ENCODE assay signal across 14 mouse cellular contexts in genomic region chr2:161362325-161362724, GRCm38 (mm10).
A peak's percentile ranks its signal among the peaks of the same experiment; 100 is the strongest.
DNase-seq lines count a peak whose midpoint lies in the region; ATAC-seq and TF ChIP-seq lines count a peak whose summit lies in the region.
"Had no signal": no experiment of that assay in that cellular context is flagged by ENCODE, and none has a peak within 500 bp of the region (broad histone marks: within the 10 kb centered on the region; RNA-seq: fewer than 3 reads in every experiment).

No protein-coding gene starts in this region.

- TF ChIP-seq CTCF in layer of hippocampus, adult 2 months (conservative IDR thresholded peaks at IDR 0.05), result no peak

- WGBS in embryonic facial prominence, embryonic 14.5 days, result 70% methylated on average over 3 of the region's 3 CpGs
- 83% methylated on average over 3 of the region's 3 CpGs for WGBS in embryonic facial prominence, embryonic 10.5 days

- H3K4me3 ChIP-seq in embryonic facial prominence, embryonic 14.5 days (ENCODE audit: low read depth, low read length), result no peak overlapping the region
- no peak overlapping the region for H3K4me3 ChIP-seq in embryonic facial prominence, embryonic 10.5 days
- no peak overlapping the region for H3K4me3 ChIP-seq in layer of hippocampus, adult 2 months
- H3K4me3 ChIP-seq: heart, embryonic 12.5 days; hindbrain, embryonic 13.5 days; midbrain, embryonic 15.5 days; neural tube, embryonic 13.5 days had no signal

- H3K9me3 ChIP-seq in embryonic facial prominence, embryonic 14.5 days (ENCODE audit: control insufficient read depth, low read length), result no peaks in the 10 kb centered on the region
- H3K9me3 ChIP-seq in embryonic facial prominence, embryonic 10.5 days, result no peaks in the 10 kb centered on the region
- H3K9me3 ChIP-seq: heart, embryonic 12.5 days; hindbrain, embryonic 13.5 days; midbrain, embryonic 15.5 days; neural tube, embryonic 13.5 days had no signal

- H3K27me3 ChIP-seq in embryonic facial prominence, embryonic 14.5 days (replicated peaks; ENCODE audit: control insufficient read depth, insufficient read depth, low read length), result no peaks in the 10 kb centered on the region
- no peaks in the 10 kb centered on the region for H3K27me3 ChIP-seq in embryonic facial prominence, embryonic 10.5 days (replicated peaks; ENCODE audit: low read depth, poor library complexity, severe bottlenecking)
- H3K27me3 ChIP-seq: heart, embryonic 12.5 days; hindbrain, embryonic 13.5 days; midbrain, embryonic 15.5 days; neural tube, embryonic 13.5 days had no signal

- H3K4me1 ChIP-seq in embryonic facial prominence, embryonic 14.5 days (ENCODE audit: control insufficient read depth, insufficient read depth, low read length), result no peaks in the 10 kb centered on the region
- H3K4me1 ChIP-seq in embryonic facial prominence, embryonic 10.5 days, result no peaks in the 10 kb centered on the region
- H3K4me1 ChIP-seq: heart, embryonic 12.5 days; hindbrain, embryonic 13.5 days; midbrain, embryonic 15.5 days; neural tube, embryonic 13.5 days had no signal

- H3K9ac ChIP-seq in embryonic facial prominence, embryonic 14.5 days (ENCODE audit: low read depth, low read length), result no peak overlapping the region
- H3K9ac ChIP-seq: heart, embryonic 12.5 days; hindbrain, embryonic 13.5 days; midbrain, embryonic 15.5 days; neural tube, embryonic 13.5 days had no signal

- ATAC-seq in embryonic facial prominence, embryonic 14.5 days (ENCODE audit: low read depth), result 0 out of 2 replicates have a peak, but pooled peaks have one; percentile 12
- ATAC-seq: midbrain, embryonic 15.5 days had no signal

- H3K4me2 ChIP-seq in embryonic facial prominence, embryonic 14.5 days (ENCODE audit: low read depth, low read length), result no peak overlapping the region
- H3K4me2 ChIP-seq: heart, embryonic 12.5 days; hindbrain, embryonic 13.5 days; midbrain, embryonic 15.5 days; neural tube, embryonic 13.5 days had no signal

- H3K36me3 ChIP-seq in embryonic facial prominence, embryonic 14.5 days (ENCODE audit: control insufficient read depth, insufficient read depth, low read length), result no peaks in the 10 kb centered on the region
- no peaks in the 10 kb centered on the region for H3K36me3 ChIP-seq in embryonic facial prominence, embryonic 10.5 days (replicated peaks)
- H3K36me3 ChIP-seq: heart, embryonic 12.5 days; hindbrain, embryonic 13.5 days; midbrain, embryonic 15.5 days; neural tube, embryonic 13.5 days had no signal

- DNase-seq in embryonic facial prominence, embryonic 14.5 days (ENCODE audit: low spot score), result peak; percentile 80
- no peak for DNase-seq in embryonic facial prominence, embryonic 10.5 days (ENCODE audit: low spot score)
- peak; percentile 28 to 31 for DNase-seq in layer of hippocampus, adult 2 months (ENCODE audit: low spot score in 2 of 2)
- no peak for DNase-seq in layer of hippocampus, adult 9-10 months (ENCODE audit: low spot score)
- DNase-seq in right cerebral cortex, adult 2 months (ENCODE audit: low spot score in 2 of 2), result peak; percentile 11 to 42
- DNase-seq in right cerebral cortex, postnatal 25 days, result no peak
- DNase-seq in retina, postnatal 1 day, result no peak
- DNase-seq in natural killer cell, adult 2 months (ENCODE audit: low spot score in 2 of 2), result no peak
- DNase-seq: kidney, adult 2 months had no signal

- H3K27ac ChIP-seq in embryonic facial prominence, embryonic 14.5 days (replicated peaks; ENCODE audit: low read depth, low read length), result no peak overlapping the region
- H3K27ac ChIP-seq in embryonic facial prominence, embryonic 10.5 days (replicated peaks), result no peak overlapping the region
- no peak overlapping the region for H3K27ac ChIP-seq in layer of hippocampus, adult 2 months
- H3K27ac ChIP-seq: hindbrain, embryonic 13.5 days; macrophage; midbrain, embryonic 15.5 days; neural tube, embryonic 13.5 days had no signal

Comparison
In these comparisons a context has a peak if more than half of its experiments do, and no peak if none do; other contexts are left out.
1. DNase-seq: peak in embryonic facial prominence, embryonic 14.5 days (single experiment), layer of hippocampus, adult 2 months (2 of 2) and right cerebral cortex, adult 2 months (2 of 2); none in embryonic facial prominence, embryonic 10.5 days (single experiment), layer of hippocampus, adult 9-10 months (single experiment), right cerebral cortex, postnatal 25 days (single experiment), retina, postnatal 1 day (single experiment) and natural killer cell, adult 2 months (0 of 2).